Mouse (Mus musculus): Measurements from ENCODE around the gene Babam2. TPM values are rescaled to one million over a fixed set of nuclear protein-coding genes. Genes with fewer than 3 reads are reported as not detected.

The Babam2 gene
- total RNA-seq, 2 experiments from 2014 or later, result 30.2 TPM

GRCm38 (mm10) chr5:31920890-31921289, 223.4 kb downstream of the Babam2 start:
- no peak for TF ChIP-seq CTCF (IDR thresholded peaks at IDR 0.05)
- H3K4me3 ChIP-seq, result no peak overlapping the region
- intact Hi-C loops (cut with DNase I), result loop anchor here (5.0 kb wide), 1 partner anchor 161 kb away; no protein-coding TSS in a partner anchor
- no peak overlapping the region for H3K27ac ChIP-seq
- no peak for DNase-seq

GRCm38 (mm10) chr5:31924075-31924474, 226.6 kb downstream of the Babam2 start:
- no peak overlapping the region for H3K4me3 ChIP-seq
- no peak overlapping the region for H3K27ac ChIP-seq
- no peak for DNase-seq
- no peak for TF ChIP-seq CTCF (IDR thresholded peaks at IDR 0.05)
- intact Hi-C loops (cut with DNase I), result loop anchor here (5.0 kb wide), 1 partner anchor 158 kb away; no protein-coding TSS in a partner anchor

GRCm38 (mm10) chr5:31926551-31926950, 229.1 kb downstream of the Babam2 start:
- no peak overlapping the region for H3K4me3 ChIP-seq
- DNase-seq, result peak; percentile 43
- intact Hi-C loops (cut with DNase I), result loop anchor here (2.0 kb wide), 1 partner anchor 272 kb away; no protein-coding TSS in a partner anchor
- no peak overlapping the region for H3K27ac ChIP-seq
- peak; percentile 68 for TF ChIP-seq CTCF (IDR thresholded peaks at IDR 0.05)

- H3K27ac ChIP-seq, result no peak overlapping the region
- intact Hi-C loops (cut with DNase I), result no loop called here
- no peak for TF ChIP-seq CTCF (IDR thresholded peaks at IDR 0.05)
- no peak for DNase-seq
- H3K4me3 ChIP-seq, result no peak overlapping the region
These were observed 231.5 kb downstream of the Babam2 start for GRCm38 (mm10) chr5:31929007-31929406.

GRCm38 (mm10) chr5:31931127-31931625, 233.7 kb downstream of the Babam2 start:
- intact Hi-C loops (cut with DNase I), result loop anchor here (5.0 kb wide), 1 partner anchor 206 kb away; the partner anchor contains the start of gene Fosl2
- 0 out of 2 replicates have a peak overlapping the region, but pooled peaks have one; percentile 35 for H3K27ac ChIP-seq

GRCm38 (mm10) chr5:31931637-31932036, 234.2 kb downstream of the Babam2 start:
- intact Hi-C loops (cut with DNase I), result loop anchor here (5.0 kb wide), 1 partner anchor 206 kb away; the partner anchor contains the start of gene Fosl2
- TF ChIP-seq CTCF (IDR thresholded peaks at IDR 0.05), result no peak
- Histone ChIP-seq H3K27ac (0 out of 2 replicates have a peak overlapping the region, but pooled peaks have one; percentile 35), H3K4me3 (no peak overlapping the region)
- no peak for DNase-seq

More at GRCm38 (mm10) chr5:31931127-31931625, 233.7 kb downstream of the Babam2 start:
- TF ChIP-seq CTCF (IDR thresholded peaks at IDR 0.05), result no peak
- DNase-seq, result no peak
- no peak overlapping the region for H3K4me3 ChIP-seq

GRCm38 (mm10) chr5:31933296-31933695, 235.8 kb downstream of the Babam2 start:
- peak; percentile 58 for DNase-seq
- Histone ChIP-seq H3K27ac (peak overlapping the region; percentile 82), H3K4me3 (peak overlapping the region; percentile 10; the same call in 1 of the 2 replicates)
- intact Hi-C loops (cut with DNase I), result loop anchor here (5.0 kb wide), 1 partner anchor 204 kb away; the partner anchor contains the start of gene Fosl2
- TF ChIP-seq CTCF (IDR thresholded peaks at IDR 0.05), result no peak

GRCm38 (mm10) chr5:31934397-31934796, 236.9 kb downstream of the Babam2 start:
- TF ChIP-seq CTCF (IDR thresholded peaks at IDR 0.05), result no peak
- H3K4me3 ChIP-seq, result no peak overlapping the region
- intact Hi-C loops (cut with DNase I), result loop anchor here (5.0 kb wide), 1 partner anchor 203 kb away; the partner anchor contains the start of gene Fosl2
- peak overlapping the region; percentile 82 for H3K27ac ChIP-seq
- peak; percentile 57 for DNase-seq

GRCm38 (mm10) chr5:31935936-31936335, 238.5 kb downstream of the Babam2 start:
- no peak for TF ChIP-seq CTCF (IDR thresholded peaks at IDR 0.05)
- DNase-seq, result no peak
- intact Hi-C loops (cut with DNase I), result no loop called here

GRCm38 (mm10) chr5:31936523-31936922, 239.0 kb downstream of the Babam2 start:
- TF ChIP-seq CTCF (IDR thresholded peaks at IDR 0.05), result no peak
- Histone ChIP-seq H3K27ac (no peak overlapping the region), H3K4me3 (no peak overlapping the region)
- intact Hi-C loops (cut with DNase I), result no loop called here
- no peak for DNase-seq

More at GRCm38 (mm10) chr5:31935936-31936335, 238.5 kb downstream of the Babam2 start:
- H3K27ac ChIP-seq, result peak overlapping the region; percentile 24; the same call in 1 of the 2 replicates
- H3K4me3 ChIP-seq, result no peak overlapping the region

GRCm38 (mm10) chr5:31940876-31941275, 243.4 kb downstream of the Babam2 start:
- DNase-seq, result no peak
- Histone ChIP-seq H3K27ac (no peak overlapping the region), H3K4me3 (no peak overlapping the region)
- no peak for TF ChIP-seq CTCF (IDR thresholded peaks at IDR 0.05)
- intact Hi-C loops (cut with DNase I), result no loop called here

GRCm38 (mm10) chr5:31947185-31947584, 249.7 kb downstream of the Babam2 start:
- H3K4me3 ChIP-seq, result no peak overlapping the region
- intact Hi-C loops (cut with DNase I), result no loop called here
- TF ChIP-seq CTCF (IDR thresholded peaks at IDR 0.05), result peak; percentile 45
- peak; percentile 50 for DNase-seq
- peak overlapping the region; percentile 78 for H3K27ac ChIP-seq

- peak overlapping the region; percentile 9; the same call in 1 of the 2 replicates for H3K4me3 ChIP-seq
- intact Hi-C loops (cut with DNase I), result no loop called here
- TF ChIP-seq CTCF (IDR thresholded peaks at IDR 0.05), result no peak
- H3K27ac ChIP-seq, result peak overlapping the region; percentile 56
- DNase-seq, result peak; percentile 63
These were observed 251.9 kb downstream of the Babam2 start for GRCm38 (mm10) chr5:31949389-31949788.

Measured in gastrocnemius, adult 2 months (tissue).